Mouse (Mus musculus): Measurements from ENCODE around the gene Pced1b. TPM values are rescaled to one million over a fixed set of nuclear protein-coding genes. Genes with fewer than 3 reads are reported as not detected.
A peak's percentile ranks its signal among the peaks of the same experiment; 100 is the strongest.

Pced1b gene
- polyA plus RNA-seq, 1 experiment from 2014 or later, result 5.5 TPM

DNA sequence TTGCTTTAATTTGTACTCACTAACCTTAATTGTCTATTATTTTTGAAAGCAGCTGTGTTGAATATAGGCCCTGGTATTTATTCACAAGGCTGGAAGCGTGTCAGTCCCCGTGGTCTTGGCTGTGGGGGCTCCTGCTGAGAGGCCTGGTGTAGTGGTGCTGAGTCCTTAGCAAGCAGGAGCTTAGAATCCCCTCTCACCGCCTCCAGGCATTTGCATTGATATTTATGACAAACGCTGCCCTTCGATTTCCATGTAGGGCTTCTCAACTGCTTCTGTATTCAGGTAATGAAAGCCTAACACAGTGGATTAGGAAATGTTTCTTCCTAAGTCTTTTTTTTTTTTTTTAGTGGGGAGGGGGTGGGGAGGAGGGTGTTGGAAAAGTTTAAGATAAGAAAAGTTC, 75.9 kb downstream of the Pced1b start:
- 69% methylated on average over 5 of the region's 5 CpGs for WGBS
- Histone ChIP-seq H3K9me3 (ENCODE audit: low read depth, low read length) (no peaks in the 10 kb centered on the region; the same call in 1 of the 2 replicates), H3K36me3 (ENCODE audit: insufficient read depth) (no peaks in the 10 kb centered on the region), H3K4me3 (ENCODE audit: low read depth, low read length) (no peak overlapping the region), H3K27me3 (ENCODE audit: insufficient read depth, low read length) (no peaks in the 10 kb centered on the region), H3K27ac (ENCODE audit: low read depth) (no peak overlapping the region), H3K4me2 (no peak overlapping the region), H3K4me1 (ENCODE audit: insufficient read depth) (no peaks in the 10 kb centered on the region), H3K9ac (no peak overlapping the region)
- no peak for TF ChIP-seq CTCF (IDR thresholded peaks at IDR 0.05; ENCODE audit: low read depth)
- ATAC-seq (ENCODE audit: insufficient read depth) (no peak), DNase-seq (no peak)

DNA sequence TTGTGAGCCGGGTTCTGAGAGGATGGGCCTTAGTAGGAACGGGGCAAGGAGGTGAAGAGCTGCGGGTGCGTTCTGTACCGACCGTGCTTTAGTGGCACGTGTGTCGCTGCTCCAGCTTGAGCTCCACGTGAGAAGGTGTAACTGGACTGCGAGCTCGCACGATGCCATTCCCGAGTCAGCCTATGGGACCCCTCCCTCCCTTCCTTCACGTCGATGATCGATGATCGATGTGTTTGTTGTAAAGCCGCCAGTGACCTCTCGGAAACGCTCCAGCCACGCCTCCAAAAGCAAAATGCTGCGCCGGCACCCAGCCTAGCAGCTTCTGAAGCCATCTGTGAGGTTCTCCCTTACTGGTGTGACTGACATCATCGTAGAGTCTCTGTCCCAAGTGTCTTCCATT, 76.6 kb downstream of the Pced1b start:
- Histone ChIP-seq H3K36me3 (ENCODE audit: insufficient read depth) (no peaks in the 10 kb centered on the region), H3K4me2 (peak overlapping the region; percentile 37), H3K27me3 (ENCODE audit: insufficient read depth, low read length) (no peaks in the 10 kb centered on the region), H3K9ac (no peak overlapping the region), H3K4me1 (ENCODE audit: insufficient read depth) (no peaks in the 10 kb centered on the region), H3K4me3 (ENCODE audit: low read depth, low read length) (no peak overlapping the region), H3K27ac (ENCODE audit: low read depth) (no peak overlapping the region), H3K9me3 (ENCODE audit: low read depth, low read length) (no peaks in the 10 kb centered on the region; the same call in 1 of the 2 replicates)
- TF ChIP-seq CTCF (IDR thresholded peaks at IDR 0.05; ENCODE audit: low read depth), result no peak
- WGBS, result 50% methylated on average over 24 of the region's 24 CpGs
- DNase-seq, result no peak
- ATAC-seq (ENCODE audit: insufficient read depth), result peak; percentile 11; the same call in 1 of the 2 replicates

DNA sequence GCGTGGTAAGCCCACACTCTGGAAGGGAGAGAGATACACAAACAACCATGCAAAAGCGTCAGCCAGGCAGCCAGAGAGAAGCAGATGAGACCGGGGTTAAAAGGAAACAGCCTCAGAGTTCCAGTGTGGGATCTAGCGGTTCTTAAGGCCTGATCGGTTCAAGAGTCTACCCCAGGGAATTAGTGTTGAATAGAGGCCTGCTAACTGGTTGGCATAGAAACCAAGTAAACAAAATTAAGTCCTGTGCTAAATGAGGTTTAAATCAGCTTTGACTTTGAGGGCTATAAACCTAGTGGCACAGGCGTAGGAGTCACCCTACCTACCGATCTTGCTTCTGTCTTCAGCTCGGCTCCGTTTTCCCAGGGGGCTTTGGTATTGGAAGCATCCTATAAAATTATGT, 77.4 kb downstream of the Pced1b start:
- no peak for ATAC-seq (ENCODE audit: insufficient read depth)
- no peak overlapping the region for H3K27ac ChIP-seq (ENCODE audit: low read depth)
- no peaks in the 10 kb centered on the region for H3K4me1 ChIP-seq (ENCODE audit: insufficient read depth)
- H3K9me3 ChIP-seq (ENCODE audit: low read depth, low read length), result no peaks in the 10 kb centered on the region; the same call in 1 of the 2 replicates
- no peak for DNase-seq
- H3K36me3 ChIP-seq (ENCODE audit: insufficient read depth), result no peaks in the 10 kb centered on the region
- H3K27me3 ChIP-seq (ENCODE audit: insufficient read depth, low read length), result no peaks in the 10 kb centered on the region
- H3K4me2 ChIP-seq, result no peak overlapping the region
- TF ChIP-seq CTCF (IDR thresholded peaks at IDR 0.05; ENCODE audit: low read depth), result no peak
- WGBS, result 72% methylated on average over 9 of the region's 9 CpGs
- no peak overlapping the region for H3K4me3 ChIP-seq (ENCODE audit: low read depth, low read length)
- no peak overlapping the region for H3K9ac ChIP-seq

DNA sequence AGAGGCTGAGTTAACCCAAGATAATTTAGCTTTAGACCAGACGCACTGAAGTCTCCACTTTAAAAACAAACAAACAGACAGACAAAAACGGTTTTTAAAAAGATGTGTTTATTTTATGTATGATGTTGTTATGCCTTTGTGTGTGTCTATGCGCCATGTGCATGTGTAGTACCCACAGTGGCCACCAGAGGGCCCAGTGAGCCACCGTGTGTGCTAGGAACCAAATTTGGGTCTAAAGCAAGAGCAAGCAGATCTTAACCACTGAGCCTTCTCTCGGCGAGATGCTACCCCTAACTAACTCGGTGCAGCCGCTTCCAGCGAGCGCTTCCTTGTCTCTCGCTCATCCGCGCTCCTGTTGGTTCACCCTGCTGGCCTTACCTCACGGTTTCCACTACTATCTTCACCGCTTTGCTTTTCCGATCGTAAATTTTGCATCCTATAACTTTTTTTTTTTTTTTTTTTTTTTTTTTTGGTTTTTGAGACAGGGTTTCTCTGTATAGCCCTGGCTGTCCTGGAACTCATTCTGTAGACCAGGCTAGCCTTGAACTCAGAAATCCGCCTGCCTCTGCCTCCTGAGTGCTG, 80.7 kb downstream of the Pced1b start:
- Histone ChIP-seq H3K9ac (no peak overlapping the region), H3K36me3 (ENCODE audit: insufficient read depth) (no peaks in the 10 kb centered on the region), H3K27me3 (ENCODE audit: insufficient read depth, low read length) (no peaks in the 10 kb centered on the region), H3K4me1 (ENCODE audit: insufficient read depth) (no peaks in the 10 kb centered on the region), H3K4me2 (no peak overlapping the region), H3K27ac (ENCODE audit: low read depth) (no peak overlapping the region), H3K4me3 (ENCODE audit: low read depth, low read length) (no peak overlapping the region), H3K9me3 (ENCODE audit: low read depth, low read length) (no peaks in the 10 kb centered on the region; the same call in 1 of the 2 replicates)
- 68% methylated on average over 18 of the region's 18 CpGs for WGBS
- ATAC-seq (ENCODE audit: insufficient read depth) (no peak), DNase-seq (peak; percentile 64)
- peak; percentile 84 for TF ChIP-seq CTCF (IDR thresholded peaks at IDR 0.05; ENCODE audit: low read depth)

DNA sequence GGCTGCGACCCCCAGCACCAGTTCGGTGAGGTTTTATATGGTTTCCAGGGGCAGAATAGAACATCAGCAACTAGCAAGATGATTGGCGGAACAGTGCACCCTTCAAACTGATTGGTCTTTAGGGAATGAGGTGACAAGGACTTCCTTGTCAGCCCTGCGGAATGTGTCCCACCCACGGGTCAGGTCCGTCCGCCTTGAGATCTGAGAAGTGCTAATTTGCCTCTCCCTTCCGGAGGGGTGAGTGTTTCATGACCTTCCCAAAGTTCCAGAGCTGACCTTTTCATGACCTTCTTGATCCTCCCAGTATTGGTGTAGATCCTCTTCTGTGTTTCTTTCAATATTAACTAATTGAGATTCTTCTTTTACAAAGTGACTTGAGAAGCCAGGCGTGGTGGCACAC, 85.7 kb downstream of the Pced1b start:
- WGBS, result 68% methylated on average over 9 of the region's 9 CpGs

DNA sequence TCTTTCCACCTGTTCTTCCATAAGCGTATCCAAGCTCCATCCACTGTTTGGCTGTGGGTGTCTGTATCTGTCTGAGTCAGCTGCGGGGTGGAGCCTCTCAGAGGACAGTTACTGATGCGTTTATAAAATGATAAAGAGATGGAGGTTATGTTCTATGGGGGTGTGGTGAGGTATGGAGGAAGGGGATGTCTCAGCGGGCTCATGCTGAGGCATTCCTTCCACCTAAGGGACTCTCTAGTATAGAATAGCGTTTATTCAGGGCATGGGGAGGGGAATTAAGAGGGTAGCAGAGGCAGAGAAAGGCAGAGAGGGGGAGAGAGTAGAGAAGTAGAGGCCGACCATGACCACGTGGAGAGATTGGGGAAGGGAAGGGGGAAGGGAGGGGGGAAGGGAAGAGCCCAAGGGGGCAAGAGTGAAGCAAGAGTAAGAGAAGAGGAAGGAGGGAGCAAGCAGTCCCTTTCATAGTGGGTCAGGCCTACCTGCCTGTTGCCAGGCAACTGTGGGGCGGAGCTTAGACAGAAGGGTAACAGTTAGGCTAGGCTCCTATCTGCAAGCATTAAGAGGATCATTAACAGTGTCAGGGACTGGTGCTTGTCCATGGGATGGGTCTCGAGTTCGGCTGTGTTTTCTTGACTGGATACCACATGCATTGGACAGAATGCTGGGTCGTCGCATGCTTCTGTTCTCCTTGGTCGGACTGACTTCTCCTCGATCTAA, 90.9 kb downstream of the Pced1b start:
- Histone ChIP-seq H3K27ac (ENCODE audit: low read depth) (no peak overlapping the region), H3K9ac (no peak overlapping the region; the same call in 1 of the 2 replicates), H3K4me1 (ENCODE audit: insufficient read depth) (no peaks in the 10 kb centered on the region), H3K4me3 (ENCODE audit: low read depth, low read length) (peak overlapping the region; percentile 23), H3K27me3 (ENCODE audit: insufficient read depth, low read length) (no peaks in the 10 kb centered on the region), H3K9me3 (ENCODE audit: low read depth, low read length) (no peaks in the 10 kb centered on the region), H3K4me2 (peak overlapping the region; percentile 61), H3K36me3 (ENCODE audit: insufficient read depth) (no peaks in the 10 kb centered on the region)
- TF ChIP-seq CTCF (IDR thresholded peaks at IDR 0.05; ENCODE audit: low read depth), result no peak
- WGBS, result 35% methylated on average over 14 of the region's 14 CpGs
- DNase-seq, result peak; percentile 49
- peak; percentile 65; the same call in 1 of the 2 replicates for ATAC-seq (ENCODE audit: insufficient read depth)

More for the DNA sequence above, 85.7 kb downstream of the Pced1b start:
- ATAC-seq (ENCODE audit: insufficient read depth) (no peak), DNase-seq (no peak)
- H3K27ac ChIP-seq (ENCODE audit: low read depth), result no peak overlapping the region
- H3K36me3 ChIP-seq (ENCODE audit: insufficient read depth), result no peaks in the 10 kb centered on the region
- no peaks in the 10 kb centered on the region for H3K4me1 ChIP-seq (ENCODE audit: insufficient read depth)
- H3K9ac ChIP-seq, result no peak overlapping the region
- H3K4me2 ChIP-seq, result no peak overlapping the region
- no peaks in the 10 kb centered on the region for H3K27me3 ChIP-seq (ENCODE audit: insufficient read depth, low read length)
- H3K9me3 ChIP-seq (ENCODE audit: low read depth, low read length), result no peaks in the 10 kb centered on the region
- TF ChIP-seq CTCF (IDR thresholded peaks at IDR 0.05; ENCODE audit: low read depth), result no peak
- H3K4me3 ChIP-seq (ENCODE audit: low read depth, low read length), result no peak overlapping the region

DNA sequence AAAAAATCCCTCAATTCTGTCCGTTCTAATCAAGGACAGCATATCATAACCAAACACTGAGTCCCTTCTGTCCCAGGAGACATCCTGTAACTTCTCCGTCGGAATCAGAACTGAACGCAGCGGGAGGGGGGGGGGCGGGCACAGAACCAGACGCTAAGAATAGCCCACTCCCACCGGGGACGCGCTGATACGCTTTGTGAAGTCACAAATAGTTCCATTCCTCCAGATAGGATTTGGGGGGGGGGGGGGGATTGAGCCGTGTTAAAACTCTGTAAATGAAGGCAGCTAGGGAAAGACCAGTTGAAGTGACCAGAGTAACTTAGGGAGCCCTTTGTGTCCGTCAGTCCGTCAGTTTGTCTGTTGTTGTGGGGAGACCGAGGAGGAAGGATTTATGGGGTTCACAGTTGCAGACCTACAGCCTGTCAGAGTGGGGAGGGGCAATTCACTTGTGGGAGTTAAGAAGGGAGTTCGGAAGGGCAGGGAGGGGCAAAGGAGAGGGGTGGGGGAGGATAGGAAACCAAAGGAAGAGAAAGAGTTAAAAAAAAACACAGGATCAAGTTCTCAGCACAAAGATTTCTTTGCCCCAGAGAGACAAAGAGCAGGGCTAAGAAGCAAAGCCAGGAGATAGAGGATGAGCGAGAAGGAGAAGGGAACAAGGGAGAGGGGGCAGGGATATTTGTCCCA, 91.6 kb downstream of the Pced1b start:
- Histone ChIP-seq H3K4me2 (peak overlapping the region; percentile 61), H3K4me1 (ENCODE audit: insufficient read depth) (no peaks in the 10 kb centered on the region), H3K27ac (ENCODE audit: low read depth) (no peak overlapping the region), H3K9ac (peak overlapping the region; percentile 29), H3K4me3 (ENCODE audit: low read depth, low read length) (peak overlapping the region; percentile 23), H3K27me3 (ENCODE audit: insufficient read depth, low read length) (no peaks in the 10 kb centered on the region), H3K36me3 (ENCODE audit: insufficient read depth) (no peaks in the 10 kb centered on the region), H3K9me3 (ENCODE audit: low read depth, low read length) (no peaks in the 10 kb centered on the region)
- TF ChIP-seq CTCF (IDR thresholded peaks at IDR 0.05; ENCODE audit: low read depth), result no peak
- peak; percentile 30 for DNase-seq
- ATAC-seq (ENCODE audit: insufficient read depth), result no peak
- WGBS, result 11% methylated on average over 17 of the region's 17 CpGs

Measured in lung, embryonic 14.5 days (tissue).